Mouse (Mus musculus): Measurements from ENCODE around the gene Ap2m1. TPM values are rescaled to one million over a fixed set of nuclear protein-coding genes. Genes with fewer than 3 reads are reported as not detected.
"Not testable (repeated sequence)": the region's sequence is repeated elsewhere in the genome, so short reads cannot be mapped to it uniquely, and the experiment has no call there.

Gene Ap2m1
- 641 and 646 TPM in 2 replicates for polyA plus RNA-seq (2014; fragmentation: Nextera tagmentation; extraction: Ambion mirVana)

GRCm38 (mm10) chr16:20535296-20536080 lies at the start of gene Ap2m1:
Gene Ap2m1, plus strand, starts transcription at chr16:20535478.
- TF ChIP-seq CTCF (IDR thresholded peaks at IDR 0.05; ENCODE audit: low read depth): no peak; the same call in 1 of the 2 replicates
- H3K4me2 ChIP-seq: peak within 1 kb of the TSS; percentile 84
- H3K4me1 ChIP-seq (ENCODE audit: insufficient read depth): 0 out of 2 replicates have a peak, but pooled peaks cover 7% of the 10 kb centered on the region
- DNase-seq: peak; percentile 99
- H3K27me3 ChIP-seq (ENCODE audit: insufficient read depth, low read length): no peaks in the 10 kb centered on the region
- H3K9ac ChIP-seq: peak within 1 kb of the TSS; percentile 91
- H3K27ac ChIP-seq (ENCODE audit: low read depth): peak within 1 kb of the TSS; percentile 87
- peaks cover 63% of the 10 kb centered on the region for H3K36me3 ChIP-seq (ENCODE audit: insufficient read depth)
- ATAC-seq (ENCODE audit: insufficient read depth): peak; percentile 99
- peak within 1 kb of the TSS; percentile 93 for H3K4me3 ChIP-seq (ENCODE audit: low read depth, low read length)
- H3K9me3 ChIP-seq (ENCODE audit: low read depth, low read length): no peaks in the 10 kb centered on the region
- under 1% methylated on average over 52 of the region's 52 CpGs for WGBS

- Histone ChIP-seq H3K36me3 (ENCODE audit: insufficient read depth) (no peaks in the 10 kb centered on the region), H3K27ac (ENCODE audit: low read depth) (no peak overlapping the region), H3K27me3 (ENCODE audit: insufficient read depth, low read length) (no peaks in the 10 kb centered on the region), H3K9me3 (ENCODE audit: low read depth, low read length) (no peaks in the 10 kb centered on the region), H3K9ac (no peak overlapping the region), H3K4me1 (ENCODE audit: insufficient read depth) (no peaks in the 10 kb centered on the region), H3K4me3 (ENCODE audit: low read depth, low read length) (no peak overlapping the region), H3K4me2 (no peak overlapping the region)
- no peak for TF ChIP-seq CTCF (IDR thresholded peaks at IDR 0.05; ENCODE audit: low read depth)
- DNase-seq: no peak
- ATAC-seq (ENCODE audit: insufficient read depth): no peak
- WGBS: 66% methylated on average over 3 of the region's 3 CpGs
Measured at GRCm38 (mm10) chr16:20486048-20486447, 49.2 kb upstream of the Ap2m1 start.

- H3K27me3 ChIP-seq (ENCODE audit: insufficient read depth, low read length): no peaks in the 10 kb centered on the region
- no peak overlapping the region for H3K4me2 ChIP-seq
- no peak overlapping the region for H3K4me3 ChIP-seq (ENCODE audit: low read depth, low read length)
- no peaks in the 10 kb centered on the region for H3K9me3 ChIP-seq (ENCODE audit: low read depth, low read length)
- no peak for TF ChIP-seq CTCF (IDR thresholded peaks at IDR 0.05; ENCODE audit: low read depth)
- H3K4me1 ChIP-seq (ENCODE audit: insufficient read depth): no peaks in the 10 kb centered on the region
- DNase-seq (no peak), ATAC-seq (ENCODE audit: insufficient read depth) (no peak)
- H3K9ac ChIP-seq: no peak overlapping the region
- H3K36me3 ChIP-seq (ENCODE audit: insufficient read depth): no peaks in the 10 kb centered on the region
- no peak overlapping the region for H3K27ac ChIP-seq (ENCODE audit: low read depth)
- WGBS: 84% methylated on average over 1 of the region's 1 CpGs
Measured at GRCm38 (mm10) chr16:20488151-20488550, 47.1 kb upstream of the Ap2m1 start.

- 79% methylated on average over 9 of the region's 9 CpGs for WGBS
- H3K9me3 ChIP-seq (ENCODE audit: low read depth, low read length); DNase-seq; H3K4me3 ChIP-seq (ENCODE audit: low read depth, low read length); H3K4me2 ChIP-seq; H3K36me3 ChIP-seq (ENCODE audit: insufficient read depth); ATAC-seq (ENCODE audit: insufficient read depth); H3K27me3 ChIP-seq (ENCODE audit: insufficient read depth, low read length); H3K27ac ChIP-seq (ENCODE audit: low read depth); H3K4me1 ChIP-seq (ENCODE audit: insufficient read depth); H3K9ac ChIP-seq: not testable (repeated sequence)
Measured at GRCm38 (mm10) chr16:20488751-20489150, 46.5 kb upstream of the Ap2m1 start.

- Histone ChIP-seq H3K4me2 (no peak overlapping the region), H3K9me3 (ENCODE audit: low read depth, low read length) (no peaks in the 10 kb centered on the region), H3K27me3 (ENCODE audit: insufficient read depth, low read length) (no peaks in the 10 kb centered on the region), H3K4me3 (ENCODE audit: low read depth, low read length) (no peak overlapping the region), H3K36me3 (ENCODE audit: insufficient read depth) (no peaks in the 10 kb centered on the region), H3K9ac (no peak overlapping the region), H3K27ac (ENCODE audit: low read depth) (no peak overlapping the region), H3K4me1 (ENCODE audit: insufficient read depth) (no peaks in the 10 kb centered on the region)
- no peak for DNase-seq
- no peak for TF ChIP-seq CTCF (IDR thresholded peaks at IDR 0.05; ENCODE audit: low read depth)
- no peak for ATAC-seq (ENCODE audit: insufficient read depth)
- 76% methylated on average over 2 of the region's 2 CpGs for WGBS
Measured at GRCm38 (mm10) chr16:20489233-20489632, 46.0 kb upstream of the Ap2m1 start.

- no peak; the same call in 1 of the 2 replicates for ATAC-seq (ENCODE audit: insufficient read depth)
- no peak overlapping the region for H3K4me2 ChIP-seq
- no peak overlapping the region for H3K9ac ChIP-seq
- no peaks in the 10 kb centered on the region for H3K9me3 ChIP-seq (ENCODE audit: low read depth, low read length)
- H3K27ac ChIP-seq (ENCODE audit: low read depth): no peak overlapping the region
- peak; percentile 55 for TF ChIP-seq CTCF (IDR thresholded peaks at IDR 0.05; ENCODE audit: low read depth)
- no peak overlapping the region for H3K4me3 ChIP-seq (ENCODE audit: low read depth, low read length)
- H3K36me3 ChIP-seq (ENCODE audit: insufficient read depth): no peaks in the 10 kb centered on the region
- DNase-seq: peak; percentile 27
- no peaks in the 10 kb centered on the region for H3K27me3 ChIP-seq (ENCODE audit: insufficient read depth, low read length)
- no peaks in the 10 kb centered on the region for H3K4me1 ChIP-seq (ENCODE audit: insufficient read depth)
- 25% methylated on average over 2 of the region's 2 CpGs for WGBS
Measured at GRCm38 (mm10) chr16:20490581-20490980, 44.7 kb upstream of the Ap2m1 start.

GRCm38 (mm10) chr16:20491301-20491700 lies 44.0 kb upstream of the Ap2m1 start:
- Histone ChIP-seq H3K4me1 (ENCODE audit: insufficient read depth) (no peaks in the 10 kb centered on the region), H3K27me3 (ENCODE audit: insufficient read depth, low read length) (no peaks in the 10 kb centered on the region), H3K36me3 (ENCODE audit: insufficient read depth) (no peaks in the 10 kb centered on the region), H3K9ac (no peak overlapping the region), H3K9me3 (ENCODE audit: low read depth, low read length) (no peaks in the 10 kb centered on the region), H3K27ac (ENCODE audit: low read depth) (no peak overlapping the region), H3K4me3 (ENCODE audit: low read depth, low read length) (no peak overlapping the region), H3K4me2 (no peak overlapping the region)
- no peak for ATAC-seq (ENCODE audit: insufficient read depth)
- no peak for TF ChIP-seq CTCF (IDR thresholded peaks at IDR 0.05; ENCODE audit: low read depth)
- 70% methylated on average over 2 of the region's 2 CpGs for WGBS
- DNase-seq: no peak

All from lung, embryonic 14.5 days (tissue).